Mouse (Mus musculus): ENCODE data around the gene Wee1. TPM values are rescaled to one million over a fixed set of nuclear protein-coding genes. Genes with fewer than 3 reads are reported as not detected.
"Not testable (repeated sequence)": the region's sequence is repeated elsewhere in the genome, so short reads cannot be mapped to it uniquely, and the experiment has no call there.

Gene Wee1
- total RNA-seq, 2 experiments from 2014 or later: 2.2 to 2.8 TPM

- no peak for DNase-seq
- intact Hi-C loops (cut with DNase I): loop anchor here (2.0 kb wide), 1 partner anchor 43 kb away; no protein-coding TSS in a partner anchor
These were observed 381 bp downstream of the Wee1 start for GRCm38 (mm10) chr7:110122289-110122564.

- intact Hi-C loops (cut with DNase I): loop anchor here (2.0 kb wide), 1 partner anchor 42 kb away; no protein-coding TSS in a partner anchor
These were observed 948 bp downstream of the Wee1 start for GRCm38 (mm10) chr7:110122565-110123422.

GRCm38 (mm10) chr7:110123844-110124555, 2.2 kb downstream of the Wee1 start:
- intact Hi-C loops (cut with DNase I): loop anchor here (2.0 kb wide), 1 partner anchor 41 kb away; no protein-coding TSS in a partner anchor
- no peak for DNase-seq

More at GRCm38 (mm10) chr7:110122565-110123422, 948 bp downstream of the Wee1 start:
- peak; percentile 64 to 78 for DNase-seq

- intact Hi-C loops (cut with DNase I): no loop called here
- DNase-seq: no peak
These were observed 6.7 kb downstream of the Wee1 start for GRCm38 (mm10) chr7:110128566-110128965.

- intact Hi-C loops (cut with DNase I); DNase-seq: not testable (repeated sequence)
These were observed 10.4 kb downstream of the Wee1 start for GRCm38 (mm10) chr7:110132272-110132671.

GRCm38 (mm10) chr7:110133988-110134387, 12.1 kb downstream of the Wee1 start:
- no peak for DNase-seq
- intact Hi-C loops (cut with DNase I): no loop called here

- DNase-seq: no peak
- intact Hi-C loops (cut with DNase I): no loop called here
These were observed 16.7 kb downstream of the Wee1 start for GRCm38 (mm10) chr7:110138538-110138937.

GRCm38 (mm10) chr7:110143863-110144262, 22.0 kb downstream of the Wee1 start:
- intact Hi-C loops (cut with DNase I): no loop called here
- no peak for DNase-seq

- intact Hi-C loops (cut with DNase I): no loop called here
- no peak for DNase-seq
These were observed 31.0 kb downstream of the Wee1 start for GRCm38 (mm10) chr7:110152891-110153290.

- DNase-seq: no peak
- intact Hi-C loops (cut with DNase I): no loop called here
These were observed 34.9 kb downstream of the Wee1 start for GRCm38 (mm10) chr7:110156712-110157260.

- intact Hi-C loops (cut with DNase I): no loop called here
- DNase-seq: no peak
These were observed 35.5 kb downstream of the Wee1 start for GRCm38 (mm10) chr7:110157261-110157910.

GRCm38 (mm10) chr7:110158073-110158472, 36.2 kb downstream of the Wee1 start:
- intact Hi-C loops (cut with DNase I): no loop called here
- no peak for DNase-seq

GRCm38 (mm10) chr7:110160109-110160508, 38.3 kb downstream of the Wee1 start:
- DNase-seq; intact Hi-C loops (cut with DNase I): not testable (repeated sequence)

- intact Hi-C loops (cut with DNase I): no loop called here
- DNase-seq: no peak
These were observed 38.8 kb downstream of the Wee1 start for GRCm38 (mm10) chr7:110160601-110161000.

GRCm38 (mm10) chr7:110163024-110163423, 41.2 kb downstream of the Wee1 start:
- intact Hi-C loops (cut with DNase I): no loop called here
- no peak for DNase-seq

- intact Hi-C loops (cut with DNase I): loop anchor here (2.0 kb wide), 1 partner anchor 41 kb away; the partner anchor contains the start of gene Wee1
- peak; percentile 82 for DNase-seq
These were observed 42.3 kb downstream of the Wee1 start for GRCm38 (mm10) chr7:110164103-110164681.

- intact Hi-C loops (cut with DNase I): loop anchor here (1.0 to 2.0 kb wide), 2 partner anchors 42 to 101 kb away; partner anchors contain the start of gene Wee1
- peak; percentile 89 to 91 for DNase-seq
These were observed 42.9 kb downstream of the Wee1 start for GRCm38 (mm10) chr7:110164712-110165122.

- intact Hi-C loops (cut with DNase I): no loop called here
- DNase-seq: no peak
These were observed 44.4 kb downstream of the Wee1 start for GRCm38 (mm10) chr7:110166233-110166632.

GRCm38 (mm10) chr7:110179208-110179607, 57.4 kb downstream of the Wee1 start:
- no peak for DNase-seq
- intact Hi-C loops (cut with DNase I): no loop called here

- intact Hi-C loops (cut with DNase I): no loop called here
- DNase-seq: no peak
These were observed 58.8 kb downstream of the Wee1 start for GRCm38 (mm10) chr7:110180613-110181012.

All from gastrocnemius, postnatal 36 days (tissue).